Mouse (Mus musculus): ENCODE data around the gene Gm12394.
"Not testable (repeated sequence)": the region's sequence is repeated elsewhere in the genome, so short reads cannot be mapped to it uniquely, and the experiment has no call there.

Gm12394 gene

DNA sequence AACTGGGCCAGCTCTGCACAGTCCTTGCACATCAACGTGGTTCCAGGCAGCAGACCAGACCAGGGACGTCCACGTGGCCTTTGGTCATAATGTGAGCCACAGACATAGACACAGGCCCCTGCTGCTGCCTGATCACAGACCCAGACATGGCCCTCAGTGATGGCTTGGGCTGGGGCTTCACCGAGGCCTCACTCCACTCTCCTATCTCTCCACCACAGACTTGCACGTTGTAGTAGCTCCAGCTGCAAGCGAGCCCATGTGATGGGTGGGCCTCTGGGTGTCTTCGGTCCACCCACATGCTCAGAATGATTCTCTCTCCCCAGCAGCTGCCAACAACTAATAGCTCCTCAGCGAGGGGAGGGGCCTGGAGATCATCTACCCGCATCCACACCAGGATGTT, 3.9 kb upstream of the Gm12394 start:
- DNase-seq (ENCODE audit: low read depth): not testable (repeated sequence)

DNA sequence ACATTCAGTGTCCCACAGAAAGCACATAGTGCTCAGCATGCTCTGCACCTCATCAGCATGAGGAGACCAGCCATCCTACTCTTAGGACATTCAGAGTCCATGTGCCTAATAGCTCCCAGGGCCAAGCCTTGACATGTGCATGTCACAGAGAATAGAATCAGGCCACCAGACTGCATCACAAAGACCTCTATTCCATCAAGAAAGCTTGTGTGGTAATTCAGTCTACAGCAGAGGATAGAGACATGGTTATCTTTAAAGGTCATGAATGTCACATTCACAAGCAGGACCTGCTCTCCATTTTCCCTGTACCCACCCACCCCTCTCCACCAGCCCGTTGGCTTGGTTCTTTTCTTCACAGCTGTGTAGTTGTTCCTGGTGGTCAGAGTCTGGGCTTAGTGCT, 2.8 kb downstream of the Gm12394 start, which contains the start of gene Fam205a1:
Fam205a1 (minus strand) TSS at position 101 of the 400 bp plus-strand sequence.
- not testable (repeated sequence) for DNase-seq (ENCODE audit: low read depth)

DNA sequence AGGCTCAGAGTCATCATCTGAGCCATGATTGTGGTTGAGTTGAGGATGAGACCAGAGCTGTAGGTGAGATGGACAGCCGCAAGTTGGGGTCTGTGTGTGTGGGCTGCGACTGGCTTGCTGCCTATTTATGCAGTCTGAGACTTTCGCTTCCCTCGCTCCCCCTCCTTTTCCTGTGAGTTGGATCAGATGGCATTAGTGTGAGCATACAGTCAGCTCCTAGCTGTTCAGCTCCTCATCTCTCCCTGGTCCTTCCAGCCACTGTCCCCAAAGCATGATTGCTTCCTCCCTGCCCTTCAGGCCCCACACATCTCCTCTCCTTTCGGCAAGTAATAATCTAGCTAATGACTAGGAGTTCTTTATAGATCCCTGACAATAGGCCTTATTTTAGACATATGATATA, 82.7 kb downstream of the Gm12394 start, which contains the start of gene Ccl21a:
Ccl21a (minus strand) TSS at position 101 of the 400 bp plus-strand sequence.
- DNase-seq (ENCODE audit: low read depth): not testable (repeated sequence)

DNA sequence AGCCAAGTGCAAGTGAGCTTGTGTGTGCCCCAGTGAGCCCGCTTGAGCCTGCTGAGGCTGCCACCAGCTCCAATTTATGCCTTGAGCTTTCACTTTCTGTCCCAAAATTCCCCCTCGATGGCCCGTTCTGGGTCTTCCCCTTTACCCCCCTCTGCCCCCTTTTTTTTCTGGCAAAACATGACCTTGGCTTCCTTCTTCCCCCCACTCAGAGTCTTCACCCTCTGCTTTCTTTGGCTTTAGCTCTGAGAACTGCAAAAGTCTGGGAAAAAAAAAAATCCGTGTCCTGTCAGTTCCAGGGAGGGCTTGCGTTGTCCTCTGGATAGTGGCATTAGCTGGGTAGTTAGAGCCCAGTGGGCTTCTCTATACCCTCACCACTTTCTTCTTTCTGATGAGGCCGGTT, 100.1 kb downstream of the Gm12394 start, which contains the start of gene Ccl19:
Ccl19 (minus strand) TSS at position 101 of the 400 bp plus-strand sequence.
- not testable (repeated sequence) for DNase-seq (ENCODE audit: low read depth)

DNA sequence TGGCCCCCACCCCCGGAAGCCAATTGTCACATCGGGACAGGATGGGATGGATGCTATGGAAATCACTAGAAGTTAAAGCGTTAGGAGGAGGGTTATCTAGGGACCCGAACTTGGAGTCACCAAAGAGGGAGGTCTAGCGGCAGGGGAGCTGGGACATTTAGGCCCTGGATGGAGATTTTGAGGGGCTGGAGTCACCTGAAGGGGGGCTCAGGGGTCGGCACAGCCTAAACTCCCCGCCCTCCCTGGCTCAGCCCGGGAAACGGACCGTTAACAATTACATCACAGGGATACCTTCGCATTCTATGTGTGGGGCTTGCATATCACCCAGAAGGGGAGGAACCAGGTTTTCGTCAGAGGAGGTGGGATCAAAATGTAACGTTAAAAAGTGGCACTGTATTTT, 121.3 kb downstream of the Gm12394 start, which contains the start of gene 4930578G10Rik:
4930578G10Rik (plus strand) TSS at position 301 of the 400 bp plus-strand sequence.
- not testable (repeated sequence) for DNase-seq (ENCODE audit: low read depth)
